Mouse (Mus musculus): ENCODE measurements around the gene Dock11. TPM values are rescaled to one million over a fixed set of nuclear protein-coding genes. Genes with fewer than 3 reads are reported as not detected.

The Dock11 gene
- 11.9 and 17.4 TPM in 2 replicates for polyA plus RNA-seq (2012; ENCODE audit: low replicate concordance)

GRCm38 (mm10) chrX:35888087-35888895 is at the start of gene Dock11:
TSS of gene Dock11 (plus strand) at chrX:35888832.

GRCm38 (mm10) chrX:36111622-36112421 is 223.2 kb downstream of the Dock11 start, which contains the start of gene Il13ra1:
TSS of gene Il13ra1 (plus strand) at chrX:36112110.

Other genes with a start within 250 kb of the Dock11 start
- 1.5 and 2.0 TPM in 2 replicates for gene Il13ra1, start 223.3 kb downstream of the Dock11 start, polyA plus RNA-seq (2012; ENCODE audit: low replicate concordance)